Mouse (Mus musculus) cerebellum, adult 11 months (tissue): ENCODE measurements around the gene Fam166a.

ENCODE experiments used
- DNase-seq: peaks from one replicate; pipeline ENCODE4 v3.0.0; 2022

The Fam166a gene

DNA sequence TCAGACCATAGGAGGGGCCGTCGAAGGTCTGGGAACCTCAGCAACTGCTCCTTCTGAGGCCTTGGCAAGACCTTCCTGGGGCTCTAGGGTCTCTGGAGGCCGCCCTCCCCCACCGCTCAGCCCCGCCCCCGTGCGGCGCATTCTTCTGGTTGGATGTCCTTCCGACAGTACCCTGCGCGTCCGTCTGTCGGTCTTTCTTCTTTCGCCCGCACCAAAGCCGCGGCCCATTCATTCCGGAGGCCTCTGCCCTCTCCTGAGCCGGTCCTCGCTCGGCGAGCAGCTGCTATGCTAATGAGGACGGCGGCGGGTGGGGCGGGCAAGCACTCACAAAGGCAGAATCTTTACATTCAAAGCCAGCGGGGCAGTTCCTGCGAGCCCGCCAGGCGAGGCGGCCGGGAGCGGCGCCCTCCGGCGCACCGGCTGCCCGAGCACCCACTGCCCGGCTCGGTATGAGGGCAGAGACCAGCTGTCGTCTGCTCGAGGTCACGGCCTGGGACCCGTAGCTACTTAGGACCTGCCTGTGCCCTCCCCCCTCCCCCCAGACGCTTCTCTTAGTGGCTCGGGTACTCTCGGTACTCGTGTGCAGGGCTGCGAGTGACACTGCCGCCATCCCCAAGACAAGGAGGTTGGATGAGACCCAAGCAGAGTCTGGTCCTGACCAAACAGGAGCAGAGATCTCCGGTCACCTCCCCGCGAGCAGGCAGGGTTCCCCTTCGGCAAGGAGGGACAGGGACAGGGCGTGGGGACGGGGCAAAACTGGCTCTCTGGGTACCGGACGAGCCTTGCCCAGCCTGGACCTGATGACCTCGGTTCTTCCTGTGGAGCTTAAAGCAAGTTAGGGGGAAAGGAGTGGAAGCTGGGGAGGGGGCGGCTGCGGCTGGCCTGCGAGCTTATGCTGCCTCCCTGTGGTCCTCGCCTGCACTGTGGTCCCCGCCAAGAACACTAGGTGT lies 32.6 kb upstream of the Fam166a start:
- DNase-seq, result no peak

DNA sequence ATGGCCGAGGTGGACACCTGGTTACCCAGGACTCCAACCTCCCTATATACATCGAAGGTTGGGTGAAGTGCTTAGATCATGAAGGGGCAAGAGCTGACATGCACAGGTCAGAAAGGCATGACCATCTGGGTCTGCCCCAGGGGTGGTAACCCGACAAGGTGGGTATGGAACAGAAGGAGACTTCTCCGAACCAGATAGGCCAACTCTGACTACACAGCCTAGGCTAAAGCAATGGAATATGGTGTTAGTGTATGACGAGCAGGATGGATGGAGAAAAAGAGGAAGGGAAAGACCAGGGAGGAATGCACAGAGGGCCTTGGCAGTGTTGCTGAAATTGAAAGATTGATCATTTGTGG lies 32.0 kb upstream of the Fam166a start:
- DNase-seq, result no peak

DNA sequence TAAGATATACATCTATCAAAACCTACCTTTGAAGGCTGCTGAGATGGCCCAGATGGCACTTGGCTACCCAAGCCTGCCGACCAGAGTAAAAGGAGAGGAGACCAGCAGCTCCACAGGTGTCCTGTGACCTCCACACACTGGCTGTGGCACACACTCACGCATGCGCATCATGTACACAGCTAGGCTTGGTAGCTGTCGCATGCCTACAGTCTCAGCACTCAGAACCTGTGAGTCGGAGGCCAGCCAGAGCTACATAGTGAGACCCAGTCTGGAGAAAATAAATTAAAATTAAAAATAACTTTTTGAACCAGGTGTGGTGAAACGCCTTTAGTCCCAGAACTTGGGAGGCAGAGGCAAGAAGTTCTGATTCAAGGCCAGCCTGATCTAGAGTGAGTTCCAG lies 30.7 kb upstream of the Fam166a start:
- no peak for DNase-seq

DNA sequence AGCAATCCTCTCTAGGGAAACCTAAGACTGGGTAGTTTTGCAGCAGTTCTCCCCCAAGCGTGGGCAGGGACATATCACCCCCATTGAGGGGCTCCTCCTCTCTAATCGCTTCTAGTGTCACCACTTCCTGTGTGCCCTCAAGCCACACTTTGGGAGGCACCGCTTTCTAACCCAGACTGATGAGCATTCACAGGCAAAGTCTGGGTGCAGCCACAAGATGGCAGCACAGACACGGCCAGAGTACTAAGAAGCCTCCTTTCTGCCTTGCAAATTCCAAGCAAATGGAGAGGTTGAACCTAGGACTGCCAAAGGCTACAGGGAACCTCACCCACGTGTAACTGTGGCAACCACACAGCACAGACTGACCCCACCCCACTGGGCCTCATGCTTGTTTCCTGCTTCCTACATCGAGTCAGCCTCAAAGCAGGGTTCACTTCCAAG lies 25.2 kb upstream of the Fam166a start:
- DNase-seq, result peak; percentile 82

DNA sequence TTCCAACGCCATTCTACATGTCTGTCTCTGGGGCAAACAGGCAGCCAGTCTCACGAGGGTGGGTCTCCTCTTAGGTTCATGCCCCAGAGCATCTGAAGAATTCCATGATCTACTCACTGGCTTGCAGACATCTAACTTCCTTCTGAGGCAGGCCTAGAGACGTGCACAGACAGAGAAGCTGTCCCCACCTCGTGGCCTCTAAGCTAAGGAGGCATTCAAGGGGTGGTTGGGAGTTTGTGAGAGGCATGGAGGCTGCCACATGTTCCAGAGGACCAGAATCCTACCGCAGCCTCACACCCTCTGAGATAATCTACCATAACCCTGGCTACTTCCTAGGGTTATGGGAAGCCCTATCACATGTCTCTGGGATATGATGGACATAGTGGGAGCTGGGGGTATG lies 24.5 kb upstream of the Fam166a start:
- DNase-seq, result no peak

DNA sequence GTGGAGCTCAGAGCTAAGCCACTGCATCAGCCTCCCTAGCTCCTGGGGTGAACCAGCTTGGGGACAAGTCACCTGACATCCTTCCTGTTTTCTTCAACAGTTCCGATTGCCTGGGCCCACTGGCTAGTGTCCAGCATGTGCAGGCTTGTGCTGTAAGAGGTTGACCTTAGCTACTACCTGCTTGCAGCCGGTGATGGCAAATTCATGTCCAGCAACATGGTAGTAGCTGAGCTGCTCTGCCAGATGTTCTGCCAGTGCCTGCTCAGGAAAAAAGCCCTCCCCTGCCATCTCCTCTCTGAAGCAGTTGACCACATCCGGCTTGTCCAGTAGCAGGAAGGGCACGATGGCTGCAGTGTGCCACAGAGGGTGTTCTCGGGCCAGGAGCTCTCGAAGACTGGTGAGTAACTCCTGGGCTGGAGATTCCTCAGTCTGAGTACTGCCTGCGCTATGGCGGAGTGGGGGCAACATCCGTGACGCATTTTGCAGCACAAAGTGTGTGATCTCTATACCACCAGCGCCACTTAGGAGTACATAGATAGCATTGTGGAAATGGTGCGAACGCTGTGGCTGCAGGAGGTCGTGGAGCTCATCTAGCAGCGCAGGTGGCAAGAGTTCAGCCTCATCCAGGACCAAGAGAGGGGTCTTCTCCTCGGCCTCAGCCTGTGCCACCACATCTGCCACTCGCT lies 23.9 kb upstream of the Fam166a start:
- DNase-seq, result no peak

DNA sequence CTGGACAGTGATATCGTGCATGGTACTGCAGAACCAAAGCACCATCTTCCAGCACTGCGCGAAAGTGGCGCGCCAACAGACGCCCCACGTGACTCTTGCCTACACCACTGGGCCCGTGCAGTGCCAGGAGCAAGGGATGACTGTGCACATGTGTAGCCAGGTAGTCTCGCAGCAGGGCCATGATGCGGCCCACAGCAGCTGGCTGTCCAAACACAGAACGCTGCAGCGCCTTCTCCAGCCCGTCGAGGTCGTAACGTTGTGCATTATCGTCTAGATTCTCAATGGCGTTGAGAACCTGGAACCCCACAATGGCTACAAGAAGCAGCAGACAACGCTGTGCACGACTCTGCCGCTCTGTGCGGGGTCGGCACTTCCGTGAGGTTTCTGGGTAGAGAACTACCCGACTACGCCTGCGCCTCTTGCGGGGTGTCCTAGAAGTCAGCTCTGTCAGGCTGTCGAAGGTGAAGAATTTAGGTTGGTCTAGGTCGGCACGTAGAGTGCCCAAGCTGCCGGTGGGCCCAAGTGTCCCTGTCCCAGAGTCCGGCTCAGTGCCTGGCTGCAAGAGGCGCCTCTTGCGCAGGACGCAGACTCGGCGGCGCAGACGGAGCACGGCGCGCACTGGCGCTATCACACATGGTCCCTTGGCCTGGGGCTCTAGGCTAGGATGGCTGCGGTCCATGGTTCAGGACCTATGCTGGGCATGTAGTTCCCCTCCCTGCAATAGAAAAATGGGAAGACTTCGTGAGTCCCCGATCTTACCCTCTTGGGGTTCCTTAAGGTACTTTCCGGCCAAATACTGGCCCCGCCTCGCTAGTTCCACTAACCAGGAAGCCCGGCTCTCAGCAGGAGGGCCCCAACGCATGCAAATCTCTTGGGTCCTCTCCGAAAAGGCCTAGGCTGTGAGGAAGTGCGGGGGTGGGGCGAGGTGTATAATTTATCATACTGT lies 23.1 kb upstream of the Fam166a start:
- no peak for DNase-seq

DNA sequence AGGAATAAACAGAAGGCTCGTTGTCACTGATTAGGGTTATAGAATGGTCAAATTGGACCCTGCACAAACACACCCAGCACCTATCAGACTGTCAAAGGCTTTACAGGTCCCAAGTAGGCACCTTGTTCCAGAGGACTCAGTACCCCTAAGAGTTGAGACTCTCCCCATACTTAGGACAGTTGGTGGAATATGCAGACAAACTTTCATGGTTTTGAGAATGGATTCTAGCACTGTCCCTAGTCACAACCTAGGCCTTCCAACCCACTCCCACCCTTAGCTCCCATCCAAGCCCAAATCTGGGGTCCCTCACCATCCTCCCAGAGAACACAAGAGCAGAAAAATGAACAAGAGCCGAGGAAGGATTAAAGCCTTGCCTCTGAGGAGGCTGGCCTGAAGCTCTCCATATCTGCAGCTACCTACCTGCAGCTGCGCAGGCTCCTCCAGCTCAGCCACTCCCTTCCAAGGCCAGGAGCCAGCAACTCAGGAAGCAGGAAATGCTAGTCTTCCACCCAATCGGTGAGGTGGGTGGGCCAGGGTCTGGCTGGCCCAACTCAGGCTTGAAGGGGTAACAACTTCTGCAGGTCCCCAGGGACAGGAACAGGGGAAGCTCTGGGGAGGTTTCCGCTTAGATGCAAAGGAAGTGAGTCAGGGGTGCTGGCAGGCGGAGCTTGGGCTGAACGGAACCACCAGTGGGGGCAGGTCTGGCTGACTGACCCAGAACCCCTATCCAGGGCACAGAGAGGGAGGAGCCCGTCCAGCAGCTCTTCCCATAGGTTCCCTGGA lies 22.2 kb upstream of the Fam166a start, which contains the start of gene Tor4a:
Gene Tor4a (minus strand): TSS at position 715 of the 783 bp plus-strand sequence.
- DNase-seq, result no peak

DNA sequence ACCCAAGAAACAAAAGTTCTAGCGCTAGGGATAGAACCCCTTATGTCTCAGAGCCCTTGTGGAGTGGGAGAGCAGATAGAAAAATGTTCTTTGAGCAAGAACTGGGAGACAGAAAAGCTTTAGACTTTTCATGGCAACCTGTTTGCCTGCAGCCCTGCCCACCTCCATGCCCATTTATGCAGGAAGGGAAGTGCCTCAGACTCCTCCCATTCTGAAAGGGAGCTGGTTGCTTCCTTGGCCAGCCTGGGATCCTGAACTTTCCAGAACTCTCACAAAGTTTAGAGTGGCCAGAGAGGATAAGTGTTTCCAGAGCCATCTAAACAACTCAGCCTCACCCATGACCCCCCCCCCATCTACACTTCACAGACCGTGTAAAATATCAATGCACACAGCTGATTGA lies 21.4 kb upstream of the Fam166a start:
- DNase-seq, result no peak

DNA sequence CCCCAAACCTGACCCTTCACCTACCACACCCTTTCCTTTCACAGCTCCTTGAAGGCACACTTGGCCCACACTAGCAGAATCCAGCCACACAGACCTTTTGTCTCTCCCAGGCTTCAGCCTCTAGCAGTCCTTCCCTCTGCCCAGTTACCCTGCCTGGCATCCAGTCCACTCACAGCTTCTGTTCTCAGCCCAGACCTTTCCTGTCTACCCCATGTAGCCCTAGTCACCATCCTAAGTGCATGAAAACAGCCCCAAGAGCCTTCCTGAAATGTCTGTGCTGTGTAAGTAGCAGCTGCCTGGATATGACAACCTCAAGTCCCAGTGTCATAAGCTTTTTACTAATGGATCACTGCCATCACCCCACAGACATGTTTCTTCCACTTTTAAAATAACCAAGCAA lies 20.6 kb upstream of the Fam166a start:
- no peak for DNase-seq

DNA sequence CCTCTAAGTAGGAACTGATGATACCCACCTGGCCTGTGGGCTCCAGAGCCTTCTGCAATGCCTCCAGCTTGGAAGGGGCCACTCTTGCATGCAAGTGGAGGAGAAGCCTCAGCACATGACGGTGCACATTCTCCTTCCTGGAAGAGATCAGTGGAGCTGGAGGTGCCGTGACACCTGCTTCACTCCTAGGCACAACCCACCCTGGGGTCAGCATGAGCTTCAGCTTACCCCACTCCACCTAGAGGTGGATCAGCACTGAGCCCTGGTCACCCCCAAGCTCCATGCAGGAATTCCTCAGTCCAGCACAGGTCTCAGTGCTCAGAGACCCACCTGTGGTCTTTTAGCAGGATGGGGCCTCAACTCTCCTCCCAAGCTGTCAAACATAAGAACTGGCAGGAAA lies 17.9 kb upstream of the Fam166a start:
- DNase-seq, result no peak

DNA sequence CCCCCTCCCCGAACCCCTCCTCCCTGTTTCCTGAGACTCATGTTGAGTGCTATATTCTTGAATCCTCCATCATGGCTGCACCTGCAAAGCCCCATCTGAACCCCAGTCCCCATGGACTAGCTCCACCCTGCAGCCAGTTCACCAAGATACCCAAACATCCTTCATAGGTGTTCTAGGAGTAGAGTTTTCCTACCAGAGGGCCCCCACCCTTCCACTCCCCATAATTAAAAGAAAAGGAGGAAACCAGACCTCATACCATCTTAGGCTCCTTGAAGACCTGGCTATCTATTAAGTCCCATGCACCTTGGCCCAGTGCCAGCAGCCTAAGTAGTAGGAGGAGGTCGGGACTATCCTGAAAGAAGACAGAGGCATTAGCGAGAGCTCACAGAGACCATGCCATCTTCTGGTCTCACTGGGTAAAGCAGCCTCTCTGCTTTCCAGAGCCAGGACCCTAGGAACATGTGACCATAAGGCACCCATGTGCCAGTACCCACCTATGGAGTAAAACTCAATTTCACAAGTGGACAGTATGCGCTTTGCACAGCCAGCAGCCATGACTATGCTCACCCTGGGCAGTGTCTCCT lies 14.8 kb upstream of the Fam166a start:
- DNase-seq, result no peak

DNA sequence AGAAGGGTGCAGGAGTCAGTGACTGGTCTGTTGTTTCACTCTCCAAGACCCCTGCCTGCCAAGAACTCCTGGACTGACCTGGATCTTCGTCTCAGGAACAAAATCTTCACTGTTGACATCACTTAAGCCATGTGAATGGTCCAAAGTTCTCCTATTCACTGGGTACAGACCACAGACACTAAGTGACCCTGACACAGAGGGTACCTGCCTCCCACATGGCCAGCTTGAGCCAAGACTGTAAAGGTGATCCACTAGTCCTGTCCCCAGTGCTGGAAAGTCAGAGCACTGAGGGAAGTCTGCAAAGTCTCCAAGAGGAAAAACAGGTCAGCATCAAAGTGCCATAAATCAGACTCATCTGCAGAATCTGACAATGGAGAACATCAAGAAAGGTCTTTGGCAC lies 11.0 kb upstream of the Fam166a start:
- DNase-seq, result no peak

DNA sequence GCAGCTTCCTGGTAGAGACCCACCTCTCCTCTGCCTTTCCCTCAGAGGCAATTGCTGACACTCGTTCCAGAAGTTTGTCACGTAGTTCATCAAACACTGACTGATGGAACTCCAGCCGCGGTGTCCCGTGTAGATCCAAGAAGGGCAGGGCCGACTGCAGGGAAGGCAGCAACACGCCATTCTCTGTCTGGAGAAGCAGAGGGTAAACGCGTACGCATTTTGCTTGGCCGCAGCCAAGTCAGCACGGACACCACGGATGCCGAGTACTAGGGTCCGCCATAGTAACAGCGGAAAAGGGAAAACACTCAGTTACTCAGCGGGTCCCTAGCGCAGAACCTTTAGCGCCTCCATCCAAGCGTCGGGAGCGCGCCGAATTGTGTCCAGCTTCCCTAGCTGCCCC lies 7.9 kb upstream of the Fam166a start:
- DNase-seq, result no peak

DNA sequence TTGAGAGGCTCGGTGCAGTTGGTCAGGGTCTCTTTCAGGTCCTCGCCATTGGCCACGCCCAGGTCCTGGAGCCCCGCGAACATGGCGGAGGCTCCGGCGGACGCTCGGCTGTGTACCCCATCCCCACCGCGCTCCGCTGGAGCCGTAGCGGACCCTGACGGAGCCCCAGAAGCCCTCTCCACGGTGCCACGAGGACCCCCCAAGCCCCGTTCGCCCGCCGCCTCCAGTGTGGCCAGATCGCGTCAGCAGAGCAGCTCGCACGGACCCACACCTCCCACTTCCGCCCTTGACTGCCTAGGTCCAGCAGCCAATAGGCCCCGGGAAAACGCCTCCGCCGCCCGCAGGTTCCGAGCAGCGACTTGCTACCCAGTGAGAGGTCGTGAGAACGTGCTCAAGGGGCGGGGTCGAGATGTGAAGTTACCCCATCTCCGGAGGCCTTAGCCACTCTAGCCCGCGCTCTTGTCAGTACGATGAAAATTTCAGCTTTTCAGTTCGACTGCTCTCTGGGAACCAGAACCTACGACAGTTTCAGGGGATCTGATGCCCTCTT lies 7.3 kb upstream of the Fam166a start, which contains the start of gene Nelfb:
Gene Nelfb (minus strand): TSS at position 369 of the 550 bp plus-strand sequence.
- peak; percentile 81 for DNase-seq

DNA sequence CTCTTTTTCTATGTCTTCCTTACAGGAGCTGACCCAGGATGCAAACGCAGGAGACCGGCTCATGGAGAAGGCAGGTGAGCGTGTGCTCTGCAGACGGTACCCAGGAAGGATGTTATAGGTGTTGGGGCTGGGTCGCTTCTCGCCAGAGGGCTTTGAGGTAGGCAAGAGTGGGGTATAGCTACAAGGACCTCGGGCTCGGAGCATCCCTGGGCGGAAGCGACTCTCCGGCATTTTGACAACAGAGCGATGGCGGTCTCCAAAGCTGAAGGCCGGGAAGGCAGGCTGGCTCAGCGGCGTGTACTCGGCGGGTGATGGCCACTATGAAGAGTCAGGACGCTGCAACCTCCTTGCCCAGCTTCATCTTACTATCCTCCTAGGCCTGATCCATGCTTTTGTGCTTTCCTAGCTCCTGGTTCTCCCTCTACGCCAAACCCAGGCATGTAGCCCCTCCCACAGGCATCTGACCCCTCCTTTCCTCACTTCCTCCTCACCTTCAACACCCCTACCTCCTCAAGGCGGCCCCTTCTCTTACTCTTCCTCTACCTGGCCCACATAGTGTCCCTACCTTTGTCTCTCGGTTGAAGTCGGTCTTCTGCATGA lies 5.2 kb upstream of the Fam166a start:
- DNase-seq, result no peak

DNA sequence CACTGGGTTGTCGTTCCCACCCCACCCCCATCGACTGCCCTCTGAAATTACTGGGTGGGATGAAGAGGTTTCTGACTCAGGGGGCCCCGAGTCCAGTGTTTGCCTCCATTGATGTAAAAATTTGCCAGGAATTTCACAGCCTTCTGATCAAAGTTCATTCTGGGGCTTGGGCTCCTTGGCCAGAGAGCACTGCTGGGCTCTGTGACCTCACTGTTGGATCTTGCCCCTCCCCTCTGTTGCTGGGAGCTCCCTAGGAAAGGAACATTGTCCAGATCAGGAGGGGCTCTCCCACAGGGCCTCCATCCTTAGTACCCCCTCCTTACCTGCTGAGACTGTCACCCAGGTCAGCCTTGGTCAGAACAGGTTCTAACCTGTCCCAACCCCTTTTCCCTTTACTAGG lies 4.1 kb upstream of the Fam166a start, which contains the start of gene Stpg3:
Gene Stpg3 (minus strand): TSS at position 194 of the 400 bp plus-strand sequence.
- DNase-seq, result no peak

DNA sequence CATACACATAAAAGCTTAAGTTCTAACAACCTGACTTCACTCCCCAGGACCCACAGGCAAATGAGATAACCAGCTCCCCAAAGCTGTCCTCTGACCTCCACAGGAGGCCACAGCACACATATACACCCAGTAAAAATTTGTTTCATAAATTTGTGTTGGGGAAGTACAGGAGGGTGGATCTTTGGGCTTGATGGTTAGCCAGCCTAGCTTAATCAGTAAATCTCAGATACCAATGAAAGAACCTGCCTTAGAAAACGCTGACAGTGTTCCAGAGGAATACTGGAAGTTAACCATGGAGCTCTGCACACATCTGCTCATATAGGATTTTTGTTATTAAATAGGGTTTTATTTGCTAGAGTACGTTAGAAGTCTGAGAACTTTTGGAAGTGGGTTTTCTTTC lies 879 bp upstream of the Fam166a start:
- no peak for DNase-seq

DNA sequence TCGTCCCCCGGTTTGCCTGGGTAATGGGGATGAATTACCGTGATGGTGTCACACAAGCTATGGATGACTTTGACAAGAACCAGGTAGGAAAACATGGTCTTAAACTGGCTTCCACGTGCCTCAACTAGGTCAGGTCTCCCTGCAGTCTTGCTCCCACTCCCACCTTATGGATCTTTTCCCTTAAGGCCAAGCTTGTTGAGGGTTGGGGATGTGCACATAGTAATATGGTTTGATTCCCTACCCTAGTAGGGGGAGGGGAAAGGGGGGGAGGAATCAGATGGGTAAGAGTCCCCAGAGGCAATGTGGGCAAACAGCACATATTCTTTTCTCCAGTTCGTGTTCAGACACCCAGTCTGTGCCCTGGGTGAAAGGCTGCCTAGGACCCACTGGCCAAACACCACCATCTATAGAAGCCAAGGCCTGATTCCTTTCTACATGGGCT lies 2.8 kb downstream of the Fam166a start:
- no peak for DNase-seq

DNA sequence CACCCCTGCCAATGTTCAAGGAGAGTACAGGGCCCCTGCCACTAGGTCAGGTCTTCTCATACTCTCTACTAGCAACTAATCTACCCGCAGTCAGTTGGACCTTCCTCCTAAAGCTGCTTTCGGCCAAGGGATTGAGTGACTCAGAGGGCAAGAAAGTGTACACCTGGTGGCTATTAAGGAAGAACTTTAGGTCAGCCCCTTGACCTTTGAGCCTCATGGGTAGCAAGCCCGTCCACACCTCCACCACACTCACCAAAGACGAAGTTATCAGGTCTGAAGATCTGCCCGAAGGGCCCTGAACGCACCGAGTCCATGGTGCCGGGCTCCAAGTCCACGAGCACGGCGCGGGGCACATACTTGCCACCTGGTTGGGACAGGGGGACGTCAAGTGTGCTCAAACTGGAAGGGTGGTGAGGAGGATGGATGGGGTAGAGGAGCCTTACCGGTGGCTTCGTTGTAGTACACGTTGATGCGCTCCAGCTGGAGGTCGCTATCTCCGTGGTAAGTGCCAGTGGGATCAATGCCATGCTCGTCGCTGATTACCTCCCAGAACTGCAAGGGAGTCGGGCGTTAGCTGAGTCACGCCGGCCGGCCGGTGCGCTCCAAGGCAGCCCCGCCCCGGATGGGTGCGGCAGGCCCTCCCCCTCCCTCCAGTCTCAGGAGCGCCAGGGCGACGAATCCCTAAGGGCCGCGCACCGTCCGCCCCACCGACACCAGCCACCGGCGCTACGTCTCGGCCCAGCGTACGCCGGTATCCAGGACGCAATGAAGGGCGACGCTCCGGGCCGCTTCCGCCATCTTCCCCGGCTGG lies 5.3 kb downstream of the Fam166a start:
- no peak for DNase-seq
